Mouse (Mus musculus) neural tube, embryonic 11.5 days (tissue): ENCODE measurements around the gene Padi4. TPM values are rescaled to one million over a fixed set of nuclear protein-coding genes. Genes with fewer than 3 reads are reported as not detected.

Experiments
- ATAC-seq: fragments of 200-750 bp; cut with Nextera tagmentation; 2 replicates; pipeline ENCODE4 v1.8.0; 2017; ENCODE audit warnings: moderate number of reproducible peaks, mild to moderate bottlenecking, moderate TSS enrichment, moderate library complexity; ENCODE audit not compliant: insufficient read depth, low FRiP score, low TSS enrichment
- DNase-seq: peaks from one replicate; pipeline ENCODE4 v3.0.0-alpha.2; 2015; ENCODE audit warnings: low spot score
- H3K27ac ChIP-seq: fragments of 300-500 bp; sonication (generic); 2 replicates; pipeline ENCODE4 v1.5.1; 2014; ENCODE audit warnings: low read depth, mild to moderate bottlenecking, low read length
- H3K27me3 ChIP-seq: fragments of 300-500 bp; sonication (generic); 2 replicates; pipeline ENCODE4 v1.6.1; 2014; ENCODE audit warnings: mild to moderate bottlenecking, low read length, mixed read lengths; ENCODE audit not compliant: control insufficient read depth, insufficient read depth
- H3K36me3 ChIP-seq: fragments of 300-500 bp; sonication (generic); 2 replicates; pipeline ENCODE4 v1.6.1; 2014; ENCODE audit warnings: mild to moderate bottlenecking, low read length, moderate library complexity, mixed read lengths; ENCODE audit not compliant: control insufficient read depth, insufficient read depth
- H3K4me1 ChIP-seq: fragments of 300-500 bp; sonication (generic); 2 replicates; pipeline ENCODE4 v1.6.1; 2014; ENCODE audit warnings: low read length, mixed read lengths; ENCODE audit not compliant: control insufficient read depth, insufficient read depth
- H3K4me2 ChIP-seq: fragments of 300-500 bp; sonication (generic); 2 replicates; pipeline ENCODE4 v1.6.1; 2014; ENCODE audit warnings: low read depth, mild to moderate bottlenecking, moderate library complexity
- H3K4me3 ChIP-seq: fragments of 300-500 bp; sonication (generic); 2 replicates; pipeline ENCODE4 v1.5.1; 2014; ENCODE audit warnings: low read depth, low read length
- H3K9ac ChIP-seq: fragments of 300-500 bp; sonication (generic); 2 replicates; pipeline ENCODE4 v1.6.1; 2014; ENCODE audit warnings: mild to moderate bottlenecking, low read length
- H3K9me3 ChIP-seq: fragments of 300-500 bp; sonication (generic); 2 replicates; pipeline ENCODE4 v1.6.1; 2016; ENCODE audit warnings: low read length; ENCODE audit not compliant: control insufficient read depth
- WGBS: fragments of 180-500 bp; shearing (Covaris S2); extraction: QIAGEN DNeasy Blood & Tissue Kit; methylation state at CpG from one replicate; pipeline ENCODE4 v1.1.7; 2014; 5-methylcytosine and 5-hydroxymethylcytosine counted together
- microRNA-seq: library from miRNA; unstranded; fragments of <30 nt; microRNA quantifications from one replicate; pipeline ENCODE4, GENCODE M21; 2016
- polyA plus RNA-seq: library from polyadenylated mRNA; unstranded; fragments of >200 nt; fragmentation: Nextera tagmentation; extraction: Ambion mirVana; gene quantifications from 2 replicates; pipeline ENCODE4 v1.2.1, GENCODE M21; 2014

Padi4 gene
- polyA plus RNA-seq, 1 experiment from 2014 or later = 0.50 TPM

DNA sequence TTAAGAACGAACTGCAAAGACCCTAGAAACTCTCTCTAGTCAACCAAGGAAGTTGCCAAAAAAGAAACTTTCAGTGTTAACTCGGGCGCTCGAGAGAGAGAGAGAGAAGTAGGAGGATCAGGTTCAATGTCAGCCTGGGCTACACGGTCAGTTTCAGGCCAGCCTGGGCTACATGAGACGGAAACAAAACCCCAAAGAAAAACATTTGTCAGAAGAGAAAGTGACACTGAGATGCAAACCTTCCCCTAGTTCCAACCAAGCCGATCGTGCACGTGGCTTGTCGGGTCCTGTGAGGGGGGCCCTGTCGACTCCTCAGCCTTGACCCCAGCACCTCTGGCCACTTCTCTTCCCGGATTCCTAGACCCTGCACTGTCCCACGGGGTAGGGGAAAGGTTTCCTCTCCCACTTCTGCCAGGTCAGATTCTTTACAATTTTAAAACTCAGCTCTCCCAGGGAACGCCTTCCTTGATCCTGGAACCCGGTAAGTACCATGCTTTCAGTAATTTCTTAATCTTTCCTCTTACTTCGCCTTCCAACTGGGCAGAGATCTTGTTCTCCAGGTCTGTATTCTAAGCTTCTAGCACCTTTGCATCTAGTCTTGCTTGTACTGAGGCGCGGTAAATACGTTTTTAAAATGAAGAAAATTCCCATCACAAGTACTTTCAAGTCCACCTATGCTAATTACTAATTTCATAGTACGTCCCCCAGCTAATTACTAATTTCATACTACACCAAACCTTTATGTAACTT lies 73.6 kb downstream of the Padi4 start, which contains the start of gene Rcc2:
Gene Rcc2, plus strand, starts transcription at position 273 of the 750 bp plus-strand sequence.
- DNase-seq = no peak

DNA sequence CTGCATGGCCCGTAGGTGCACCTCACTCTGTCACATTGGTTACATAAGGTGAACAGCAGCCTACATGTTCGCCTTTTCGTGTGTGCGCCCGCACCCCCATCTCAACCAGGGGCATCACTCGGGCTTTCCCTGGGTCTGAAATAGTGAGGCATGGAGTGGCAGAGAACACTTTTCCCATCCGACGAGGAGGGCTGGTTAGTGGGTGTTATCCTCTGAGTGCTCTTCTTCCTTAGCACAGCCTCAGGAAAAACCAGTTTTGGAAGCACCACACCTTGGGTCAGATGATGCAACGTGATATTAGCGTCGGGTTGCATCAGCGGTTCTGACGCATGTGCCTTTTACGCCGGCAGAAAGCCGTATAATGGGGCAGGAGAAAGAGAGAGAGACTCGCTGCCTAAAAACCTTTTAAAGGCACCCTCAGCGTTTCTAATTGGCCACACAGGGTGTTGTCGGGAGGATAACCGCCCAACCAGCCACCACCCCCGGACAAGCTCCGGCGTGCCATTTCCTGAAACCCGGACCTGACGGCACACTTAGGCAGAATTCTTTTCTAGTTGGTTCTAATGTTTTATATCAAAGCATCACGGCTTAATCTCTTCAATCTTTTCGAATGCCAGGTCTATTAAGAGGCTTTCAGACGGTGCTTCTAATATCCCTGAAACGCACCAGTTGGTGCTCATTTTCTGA lies 74.5 kb downstream of the Padi4 start:
- no peak for ATAC-seq

More for the DNA sequence above, 73.6 kb downstream of the Padi4 start, which contains the start of gene Rcc2:
- no peak for ATAC-seq
- peak within 1 kb of the TSS; percentile 98 for H3K4me3 ChIP-seq
- no peaks in the 10 kb centered on the region for H3K36me3 ChIP-seq
- H3K9me3 ChIP-seq = no peaks in the 10 kb centered on the region
- peak within 1 kb of the TSS; percentile 55 for H3K4me2 ChIP-seq
- peaks cover 19% of the 10 kb centered on the region for H3K27me3 ChIP-seq
- 6% methylated on average over 20 of the region's 20 CpGs for WGBS
- peak within 1 kb of the TSS; percentile 94 for H3K9ac ChIP-seq
- H3K27ac ChIP-seq = peak within 1 kb of the TSS; percentile 100
- peaks cover 23% of the 10 kb centered on the region for H3K4me1 ChIP-seq

More for the DNA sequence above, 74.5 kb downstream of the Padi4 start:
- peak overlapping the region; percentile 55 for H3K4me2 ChIP-seq
- DNase-seq = no peak
- peak overlapping the region; percentile 23 for H3K4me3 ChIP-seq
- H3K9ac ChIP-seq = peak overlapping the region; percentile 35
- 6% methylated on average over 29 of the region's 29 CpGs for WGBS
- no peaks in the 10 kb centered on the region for H3K9me3 ChIP-seq
- peaks cover 19% of the 10 kb centered on the region for H3K27me3 ChIP-seq
- H3K36me3 ChIP-seq = no peaks in the 10 kb centered on the region
- H3K4me1 ChIP-seq = peaks cover 23% of the 10 kb centered on the region
- no peak overlapping the region for H3K27ac ChIP-seq

Small RNAs within 50 kb of the gene (microRNA-seq; reads per million reads assigned to microRNA genes)
- gene Gm25951 = not detected

Other genes with a start within 250 kb of the Padi4 start
- gene Arhgef10l, start 108.2 kb downstream of the Padi4 start, polyA plus RNA-seq = 20.1 and 25.3 TPM in 2 replicates
- 76.3 and 79.9 TPM in 2 replicates for gene Rcc2, start 73.7 kb downstream of the Padi4 start, polyA plus RNA-seq
- not detected in 2 replicates for gene Padi6, start 31.6 kb downstream of the Padi4 start, polyA plus RNA-seq
- gene Padi3, start 36.4 kb upstream of the Padi4 start, polyA plus RNA-seq = not detected in 2 replicates
- 0.22 TPM in 1 of 2 replicates, not detected in the other for gene Padi1, start 71.5 kb upstream of the Padi4 start, polyA plus RNA-seq
- 1.1 and 1.7 TPM in 2 replicates for gene Padi2, start 132.1 kb upstream of the Padi4 start, polyA plus RNA-seq
- 408 and 418 TPM in 2 replicates for gene Sdhb, start 187.0 kb upstream of the Padi4 start, polyA plus RNA-seq
- 58.7 and 59.7 TPM in 2 replicates for gene Atp13a2, start 212.6 kb upstream of the Padi4 start, polyA plus RNA-seq
- 279 and 295 TPM in 2 replicates for gene Mfap2, start 236.2 kb upstream of the Padi4 start, polyA plus RNA-seq